Mouse (Mus musculus) spleen, postnatal 4 days (tissue): Measurements from ENCODE around the gene Fhit.
A peak's percentile ranks its signal among the peaks of the same experiment; 100 is the strongest.

Experiments used
- DNase-seq, 2 experiments: peaks; one replicate each; pipeline ENCODE4 v3.0.0; 2022; ENCODE audit warnings: low spot score in 2 of 2

The Fhit gene

DNA sequence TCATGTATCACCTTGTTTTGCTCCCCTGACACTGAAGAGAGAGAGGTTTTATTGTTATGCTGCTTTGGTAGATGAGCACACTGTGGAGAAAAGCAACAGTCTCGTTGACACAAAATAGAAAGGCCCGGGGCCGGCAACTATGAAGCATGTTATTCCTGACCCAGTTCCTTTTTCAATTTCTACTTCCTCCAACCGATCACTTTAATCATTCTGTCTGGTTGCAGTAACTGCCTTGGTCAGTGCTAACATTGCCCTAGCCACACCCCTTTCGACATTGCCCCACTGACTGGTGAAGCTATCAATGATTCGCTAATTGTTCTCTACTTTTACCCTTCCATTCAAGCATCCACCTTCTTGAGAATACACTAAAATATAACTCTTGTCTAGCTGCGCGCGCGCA is 1028.0 kb downstream of the Fhit start:
- no peak for DNase-seq

- DNase-seq = no peak
These were observed 1032.2 kb downstream of the Fhit start for GRCm38 (mm10) chr14:10129675-10130074.

- no peak for DNase-seq
These were observed 1032.7 kb downstream of the Fhit start for GRCm38 (mm10) chr14:10129088-10129487.

- no peak for DNase-seq
These were observed 1035.3 kb downstream of the Fhit start for GRCm38 (mm10) chr14:10126536-10126935.

DNA sequence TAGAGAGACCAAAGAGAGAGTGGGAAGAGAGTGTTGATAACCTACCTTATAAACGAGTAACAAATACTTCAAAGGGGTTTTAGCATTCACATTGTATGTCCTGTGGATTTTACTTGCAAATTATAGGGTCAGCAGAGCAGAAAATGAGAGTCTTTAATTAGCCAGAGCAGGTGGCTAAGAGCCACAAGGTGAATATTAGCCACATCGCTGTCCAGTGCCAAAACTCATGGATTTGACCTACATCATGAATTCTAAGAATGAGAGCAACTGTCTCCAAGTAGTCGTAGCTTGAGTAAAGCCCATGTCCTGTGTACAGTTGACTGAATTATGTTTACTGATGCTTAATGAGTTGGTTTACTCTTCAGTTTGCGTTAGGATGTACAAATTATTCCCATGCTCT is 1039.7 kb downstream of the Fhit start:
- DNase-seq = no peak

DNA sequence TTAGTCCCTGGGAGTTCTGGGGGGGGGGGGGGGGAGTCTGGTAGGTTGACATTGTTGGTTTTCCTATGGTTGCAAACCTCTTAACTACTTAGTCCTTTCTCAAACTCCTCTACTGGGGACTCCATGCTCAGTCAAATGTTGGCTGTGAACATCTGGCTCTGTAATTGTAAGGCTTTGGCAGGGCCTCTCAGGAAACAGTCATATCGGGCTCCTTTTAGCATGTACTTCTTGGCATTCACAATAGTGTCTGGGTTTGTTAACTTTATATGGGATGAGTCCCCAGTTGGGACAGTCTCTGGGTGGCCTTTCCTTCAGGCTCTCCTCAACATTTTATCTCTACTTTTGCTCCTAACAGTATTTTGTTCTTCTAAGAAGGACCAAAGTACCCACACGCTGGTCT is 1065.6 kb downstream of the Fhit start:
- no peak for DNase-seq

DNA sequence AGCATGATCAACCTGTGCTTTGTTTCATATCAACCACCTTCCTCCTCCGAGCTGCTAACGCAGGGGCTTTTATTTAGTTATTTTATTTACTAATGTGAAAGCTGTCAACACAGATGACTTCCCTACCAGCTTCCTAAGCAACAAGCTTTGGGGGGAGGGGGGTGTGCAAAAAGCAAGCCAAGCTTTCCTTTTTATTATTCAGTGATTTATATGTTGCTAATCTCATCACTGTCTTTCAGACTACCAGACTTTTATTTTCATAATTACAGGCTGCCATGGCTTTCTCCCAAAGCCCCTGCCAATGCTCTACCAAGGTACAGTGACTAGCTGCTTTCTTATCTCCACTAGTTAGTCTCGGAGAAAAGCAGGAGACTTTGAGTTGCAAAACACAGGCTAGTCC is 1082.8 kb downstream of the Fhit start:
- DNase-seq = no peak

DNA sequence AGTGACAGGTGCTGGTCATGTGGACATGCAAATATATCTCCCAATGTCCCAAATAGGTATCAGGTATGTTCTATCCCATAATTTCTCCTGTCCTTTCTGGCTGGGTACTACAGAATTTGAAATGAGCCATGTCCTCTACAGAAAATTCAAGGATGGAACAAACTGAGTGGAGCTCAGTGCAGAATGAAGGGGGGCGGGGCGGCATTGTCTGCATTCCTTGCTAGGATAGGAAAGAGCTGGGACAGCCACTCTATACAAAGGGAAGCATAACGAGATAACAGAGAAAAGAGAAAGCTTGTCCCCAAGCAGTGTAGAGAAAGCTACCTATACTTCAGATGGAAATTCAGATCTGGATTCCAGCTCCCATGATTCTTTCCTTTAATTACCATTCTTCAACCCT is 1111.9 kb downstream of the Fhit start:
- DNase-seq = no peak

DNA sequence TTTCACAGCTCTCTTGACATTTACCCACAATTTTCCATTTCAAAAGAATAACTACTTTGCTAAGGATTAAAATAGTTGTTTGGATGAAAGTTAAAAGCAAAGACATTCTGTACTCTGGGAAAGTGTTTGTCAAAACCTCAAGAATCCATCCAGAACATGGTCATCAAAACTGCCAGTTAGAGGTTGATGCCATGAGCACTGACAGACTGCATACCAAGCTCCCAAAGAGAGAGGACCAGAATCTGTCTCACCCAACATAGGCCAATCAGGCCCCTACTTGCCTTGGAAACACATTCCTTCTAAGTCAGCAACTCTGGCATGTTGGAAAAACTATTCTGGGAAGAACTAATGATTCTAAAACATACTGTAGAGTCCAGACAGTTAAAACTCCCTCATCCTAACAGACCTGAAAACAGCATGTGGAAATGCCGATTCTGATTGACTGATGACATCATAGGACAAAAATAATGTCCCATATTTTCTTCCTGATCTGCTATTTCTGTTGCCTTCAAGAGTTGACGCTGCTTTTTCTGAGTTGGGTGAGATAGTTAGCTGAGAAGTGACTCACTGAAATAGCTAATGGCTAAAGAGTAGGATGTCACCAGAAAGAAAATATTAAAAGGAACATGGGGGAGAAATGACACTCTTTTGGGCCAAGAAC is 1114.6 kb downstream of the Fhit start:
- DNase-seq = no peak

DNA sequence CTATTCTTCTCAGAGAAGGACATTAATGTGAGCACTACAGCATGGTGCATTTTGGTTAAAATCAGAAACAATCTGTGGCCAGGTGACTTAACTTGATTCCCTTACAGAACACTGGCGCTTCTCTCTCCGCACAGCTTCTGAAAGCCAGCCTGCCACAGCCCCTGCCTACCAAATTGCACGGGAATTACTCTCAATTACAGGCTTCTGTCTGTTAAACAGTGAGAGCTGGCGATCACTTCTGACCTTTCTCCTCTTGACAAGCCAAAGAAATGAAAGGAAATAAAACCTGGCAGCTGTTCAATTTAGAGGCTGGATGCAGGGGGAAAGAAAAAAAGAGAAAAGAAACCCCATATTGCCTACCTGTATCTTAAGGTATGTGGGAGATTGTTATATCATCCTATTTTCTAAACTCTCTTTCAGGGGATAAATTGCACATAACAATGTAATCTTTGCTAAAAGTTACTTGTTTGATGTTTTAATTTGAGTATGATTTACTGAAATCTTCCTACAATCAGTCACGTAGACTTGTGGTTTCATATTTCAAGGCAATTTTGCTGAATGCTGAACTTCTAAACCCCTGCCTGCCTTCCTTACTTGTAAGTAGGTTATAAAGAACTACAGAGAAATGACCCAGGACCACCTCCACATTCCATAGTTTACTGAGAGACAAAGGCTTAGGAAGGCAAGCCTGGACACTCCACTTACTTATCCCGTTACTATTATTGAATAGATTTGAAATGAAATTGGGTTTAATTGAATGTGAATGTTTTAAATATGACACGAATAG is 1115.3 kb downstream of the Fhit start:
- DNase-seq = no peak

DNA sequence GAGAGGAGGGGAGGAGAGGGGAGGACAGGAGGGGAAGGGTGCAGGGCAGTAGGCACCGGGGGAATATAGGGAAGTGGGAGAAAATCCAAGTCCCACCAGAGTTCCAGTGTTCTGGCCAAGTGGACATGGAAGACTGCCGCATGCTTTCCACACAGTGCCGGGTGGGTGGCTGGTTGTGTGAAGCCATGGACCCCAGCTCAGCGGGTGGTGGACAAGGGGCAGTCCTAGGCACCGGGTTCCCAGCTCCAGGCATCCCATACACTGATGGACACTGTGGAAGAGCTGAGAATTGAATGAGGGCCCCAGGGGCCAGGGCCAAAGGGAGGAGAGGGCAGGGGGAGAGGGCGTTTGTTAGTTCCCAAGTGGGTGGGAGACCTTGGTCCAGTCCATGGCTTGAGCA is 1123.8 kb downstream of the Fhit start:
- DNase-seq = peak in 1 of 2 experiments; percentile 58

- no peak for DNase-seq
These were observed 1125.1 kb downstream of the Fhit start for GRCm38 (mm10) chr14:10036685-10037215.

DNA sequence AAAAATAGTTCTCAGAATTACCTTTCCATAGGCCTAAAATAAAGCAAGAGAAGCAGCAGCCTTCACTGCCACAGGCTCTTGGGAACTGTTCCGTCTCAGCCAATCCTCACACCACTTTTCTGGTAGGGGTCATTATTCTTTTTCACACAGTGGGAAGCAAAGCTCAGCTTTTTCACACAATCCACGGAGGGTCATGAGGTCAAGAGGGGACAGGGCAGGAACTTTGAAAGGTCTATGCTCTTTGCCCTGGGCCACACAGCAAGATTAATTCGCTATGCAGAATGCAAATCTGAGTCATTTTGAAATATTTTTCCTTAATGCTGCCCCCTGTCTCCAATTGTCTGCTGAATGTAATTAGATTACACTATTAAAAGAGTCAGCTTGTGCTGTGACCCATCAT is 1126.2 kb downstream of the Fhit start:
- no peak for DNase-seq

GRCm38 (mm10) chr14:10035270-10035669 is 1126.6 kb downstream of the Fhit start:
- DNase-seq = no peak

DNA sequence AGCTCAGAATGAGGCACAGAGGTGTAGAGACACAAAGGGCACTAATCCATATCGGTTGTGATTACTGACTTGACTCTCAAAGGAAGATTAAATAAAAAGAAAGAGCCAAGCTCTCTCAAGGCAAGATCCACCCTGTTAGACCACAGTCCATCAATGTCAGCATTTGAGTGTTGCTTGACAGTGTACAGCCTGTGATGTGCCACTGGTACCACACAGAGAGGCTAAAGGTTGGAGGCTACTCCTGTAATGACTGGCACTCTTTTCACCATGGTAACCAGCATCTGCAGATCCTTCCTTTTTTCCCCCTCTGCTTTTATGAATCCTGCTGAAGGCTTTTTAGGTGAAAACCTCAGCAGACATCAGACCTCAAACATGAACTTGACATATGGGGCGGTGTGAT is 1138.5 kb downstream of the Fhit start:
- DNase-seq = no peak

DNA sequence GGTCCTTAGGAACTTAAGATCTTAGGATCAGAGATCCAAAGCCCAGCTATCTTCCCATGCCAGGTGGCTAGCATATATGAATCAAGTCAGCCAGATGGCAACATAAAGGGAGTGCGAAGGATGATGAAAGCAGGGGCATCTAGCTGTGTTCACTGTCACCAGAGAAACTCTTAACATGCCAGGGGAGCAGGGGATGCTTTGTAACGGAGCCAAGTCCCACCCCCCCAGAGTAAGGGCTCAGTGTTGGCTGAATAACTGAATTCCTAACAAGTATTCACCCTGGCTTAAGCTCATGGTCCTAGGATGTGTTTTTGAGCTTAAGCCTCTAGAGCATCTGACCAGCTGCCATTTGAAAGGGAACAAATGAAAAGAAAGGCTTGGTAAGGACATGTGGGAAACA is 1139.5 kb downstream of the Fhit start:
- DNase-seq = no peak

DNA sequence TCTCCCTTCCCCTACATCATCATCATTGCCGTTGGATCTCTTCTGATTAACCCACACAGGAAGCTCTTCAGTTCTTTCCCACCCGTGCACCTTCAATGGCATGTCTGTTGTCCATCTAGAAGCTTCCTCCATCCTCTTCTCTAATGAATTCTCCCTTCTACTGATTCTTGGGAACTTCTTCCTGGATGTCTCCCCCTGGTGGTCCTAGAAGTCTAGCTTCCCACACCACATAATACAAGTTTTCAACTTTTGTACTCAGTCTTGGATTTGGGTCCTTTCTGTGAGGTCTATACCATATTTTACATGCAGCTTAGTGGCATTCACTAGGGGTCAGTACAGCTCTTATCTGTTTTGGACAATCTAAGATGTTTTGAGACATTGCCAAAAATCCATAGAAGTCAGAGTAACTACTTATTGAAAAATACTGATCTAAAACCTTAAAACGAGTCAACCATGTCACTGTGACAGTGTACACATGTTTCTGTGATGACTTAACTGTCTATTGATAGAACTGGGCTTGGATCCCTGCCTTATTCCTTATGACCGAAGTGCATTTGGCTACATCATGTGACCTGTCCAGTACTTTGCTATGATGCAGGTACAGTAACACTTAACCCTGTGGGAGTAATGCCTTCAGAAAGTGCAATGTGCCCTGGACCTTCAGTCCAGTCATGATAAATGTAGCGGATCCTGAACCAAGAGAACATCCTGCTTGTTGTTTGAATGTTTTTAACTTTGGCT is 1141.3 kb downstream of the Fhit start:
- DNase-seq = no peak

DNA sequence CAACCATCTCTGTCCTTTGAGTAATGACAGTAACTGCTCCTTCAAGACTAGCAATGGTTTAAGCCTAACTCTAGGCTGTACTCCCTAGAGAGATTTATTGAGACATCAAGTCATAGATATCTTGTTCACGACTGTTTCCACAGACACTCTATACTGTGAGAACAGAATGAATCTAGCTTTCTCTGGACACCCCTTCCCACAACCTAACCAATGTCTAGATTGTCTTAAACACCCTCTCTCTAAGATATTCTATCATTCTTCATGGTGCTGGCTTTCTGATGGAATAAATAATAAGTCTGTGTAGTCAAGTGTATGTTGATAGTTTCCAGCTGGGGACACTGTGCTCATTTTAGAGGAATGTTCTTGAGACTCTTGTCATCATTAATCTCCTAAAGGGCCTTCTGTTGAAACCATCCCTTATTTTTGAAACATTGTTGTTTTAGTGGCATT is 1148.0 kb downstream of the Fhit start:
- DNase-seq = no peak

- no peak for DNase-seq
These were observed 1148.6 kb downstream of the Fhit start for GRCm38 (mm10) chr14:10013003-10013816.

DNA sequence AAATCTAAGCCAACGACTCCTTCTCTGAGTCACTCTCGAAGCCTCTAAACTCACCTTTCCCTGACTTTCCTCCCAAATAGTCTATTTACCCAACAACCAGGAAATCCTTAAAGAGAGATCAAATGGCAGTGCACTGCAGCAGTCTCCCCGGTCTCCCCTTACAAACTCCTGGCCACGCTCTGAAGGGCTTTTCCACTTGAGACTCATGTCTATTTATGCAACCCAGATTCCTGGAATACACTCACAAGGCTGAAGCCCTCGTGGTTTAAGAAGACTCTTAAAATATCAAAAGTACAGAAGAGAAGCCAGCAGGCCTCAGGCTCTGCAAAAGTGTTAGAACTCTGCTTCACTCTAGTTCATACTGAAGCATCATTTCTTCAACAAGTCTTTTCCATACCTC is 1155.6 kb downstream of the Fhit start:
- DNase-seq = no peak

- no peak for DNase-seq
These were observed 1158.0 kb downstream of the Fhit start for GRCm38 (mm10) chr14:10003847-10004246.

- DNase-seq = no peak
These were observed 1171.2 kb downstream of the Fhit start for GRCm38 (mm10) chr14:9990677-9991076.
